Mouse (Mus musculus): ENCODE data around the gene Tmem98.

Tmem98 gene

DNA sequence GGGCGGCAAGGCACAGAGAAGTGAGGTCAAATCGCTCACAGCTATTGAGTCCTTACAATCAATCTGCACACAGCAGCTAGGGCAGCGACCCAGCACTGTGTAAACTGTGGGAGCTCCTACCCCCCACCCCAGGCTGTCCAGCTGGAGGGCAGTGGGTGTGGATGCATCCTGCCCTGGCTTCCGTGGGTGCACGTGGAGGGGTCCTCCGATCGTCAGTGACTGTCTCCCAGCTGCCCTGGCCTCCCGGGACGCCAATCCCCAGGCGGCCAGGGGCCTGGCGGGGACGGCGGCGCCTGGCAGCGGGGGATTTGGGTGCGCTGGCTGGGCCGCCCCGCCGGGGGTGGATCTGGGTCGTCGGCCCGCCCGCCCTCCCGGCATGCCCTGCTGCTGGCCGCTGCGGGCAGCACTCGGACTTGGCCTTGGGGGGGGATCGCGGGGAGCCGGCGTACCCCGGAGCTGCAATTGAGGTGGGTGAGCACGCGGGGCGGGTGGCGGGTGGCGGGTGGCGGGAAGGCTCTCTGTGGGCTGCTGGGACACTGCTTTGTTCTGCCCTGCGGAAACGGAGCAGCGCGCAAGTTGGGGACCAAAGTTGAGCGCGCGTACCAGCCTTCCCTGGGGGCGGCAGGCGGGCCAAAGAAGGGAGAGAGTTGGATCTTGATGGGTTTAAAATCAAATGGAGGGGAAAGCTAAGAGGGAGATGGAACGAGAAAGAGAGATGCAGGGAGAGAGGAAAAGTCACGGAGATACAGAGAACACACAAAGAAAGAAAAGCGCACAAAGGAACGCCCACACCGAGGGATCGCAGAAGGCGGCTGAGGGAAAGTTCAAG, at the start of gene Tmem98:
TSS of gene Tmem98 (plus strand) at position 183 of the 829 bp plus-strand sequence.
- DNase-seq (ENCODE audit: low read depth, low spot score) = peak; percentile 30

DNA sequence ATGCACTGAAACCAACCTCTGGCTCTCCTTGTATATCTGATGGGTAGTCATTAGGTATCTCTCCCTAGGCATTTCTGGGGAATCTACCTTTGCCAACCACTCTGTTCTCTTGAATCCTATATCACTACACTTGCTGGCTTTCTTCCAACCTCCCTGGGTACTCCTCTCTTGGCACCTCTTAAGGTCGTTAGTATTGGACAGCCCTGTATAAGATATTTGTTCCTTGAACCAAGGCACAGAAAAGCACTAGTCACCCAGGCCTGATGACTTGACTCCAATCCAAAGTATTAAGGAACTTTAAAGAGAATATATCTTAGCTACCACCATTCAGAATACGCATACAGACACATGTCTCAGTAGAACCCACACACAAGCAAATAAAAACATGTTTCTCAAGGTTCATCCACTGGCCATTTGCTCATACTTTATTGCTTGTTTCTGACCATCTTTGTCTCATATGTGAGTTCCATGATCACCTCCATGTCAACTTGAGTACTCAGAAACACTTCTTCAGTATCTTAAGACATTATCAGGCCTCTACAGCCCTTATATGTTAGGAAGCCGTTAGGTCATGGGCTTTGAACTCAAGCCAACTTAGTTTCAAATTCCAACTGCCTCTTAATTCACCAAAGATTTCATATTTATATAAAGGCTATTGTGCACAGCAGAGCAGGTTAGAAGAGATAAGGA, 48.5 kb upstream of the Tmem98 start:
- DNase-seq (ENCODE audit: low read depth, low spot score) = no peak

DNA sequence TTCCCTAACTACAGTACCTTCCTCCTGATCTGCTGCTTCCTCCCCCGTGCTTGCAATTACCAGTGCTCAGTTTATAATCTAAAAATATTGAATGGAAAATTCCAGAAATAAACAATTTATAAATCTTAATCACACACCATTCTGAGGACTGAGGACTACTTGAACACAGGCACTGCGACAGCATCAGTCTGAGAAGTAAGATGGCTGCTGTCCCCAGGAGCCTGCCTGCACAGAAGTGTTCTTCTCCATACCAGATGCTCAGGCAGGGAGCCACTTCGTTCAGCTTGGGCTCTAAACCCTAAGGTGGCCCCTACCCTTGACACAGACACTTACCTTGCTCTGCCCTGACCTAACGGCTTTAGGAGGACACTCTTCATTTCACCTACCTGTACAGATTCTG, 47.9 kb upstream of the Tmem98 start:
- DNase-seq (ENCODE audit: low read depth, low spot score) = no peak

DNA sequence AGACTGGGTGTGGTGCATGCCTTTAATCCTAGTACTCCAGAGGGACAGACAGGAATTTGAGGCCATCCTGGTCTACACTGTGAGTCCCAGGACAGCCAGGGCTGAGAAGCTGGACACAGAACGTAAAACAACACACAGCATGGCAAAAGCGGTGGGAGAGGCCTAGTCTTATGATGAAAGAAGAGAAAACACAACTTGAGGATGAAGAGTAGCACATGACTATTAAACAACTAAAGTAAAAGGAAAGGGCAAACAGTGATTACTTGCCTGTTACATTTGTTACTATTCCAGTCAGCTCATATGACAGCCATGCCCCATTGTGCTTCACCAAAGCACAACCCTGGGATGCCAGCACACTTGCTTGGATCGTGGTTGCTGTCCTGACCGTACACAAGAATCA, 43.9 kb upstream of the Tmem98 start:
- DNase-seq (ENCODE audit: low read depth, low spot score) = no peak

DNA sequence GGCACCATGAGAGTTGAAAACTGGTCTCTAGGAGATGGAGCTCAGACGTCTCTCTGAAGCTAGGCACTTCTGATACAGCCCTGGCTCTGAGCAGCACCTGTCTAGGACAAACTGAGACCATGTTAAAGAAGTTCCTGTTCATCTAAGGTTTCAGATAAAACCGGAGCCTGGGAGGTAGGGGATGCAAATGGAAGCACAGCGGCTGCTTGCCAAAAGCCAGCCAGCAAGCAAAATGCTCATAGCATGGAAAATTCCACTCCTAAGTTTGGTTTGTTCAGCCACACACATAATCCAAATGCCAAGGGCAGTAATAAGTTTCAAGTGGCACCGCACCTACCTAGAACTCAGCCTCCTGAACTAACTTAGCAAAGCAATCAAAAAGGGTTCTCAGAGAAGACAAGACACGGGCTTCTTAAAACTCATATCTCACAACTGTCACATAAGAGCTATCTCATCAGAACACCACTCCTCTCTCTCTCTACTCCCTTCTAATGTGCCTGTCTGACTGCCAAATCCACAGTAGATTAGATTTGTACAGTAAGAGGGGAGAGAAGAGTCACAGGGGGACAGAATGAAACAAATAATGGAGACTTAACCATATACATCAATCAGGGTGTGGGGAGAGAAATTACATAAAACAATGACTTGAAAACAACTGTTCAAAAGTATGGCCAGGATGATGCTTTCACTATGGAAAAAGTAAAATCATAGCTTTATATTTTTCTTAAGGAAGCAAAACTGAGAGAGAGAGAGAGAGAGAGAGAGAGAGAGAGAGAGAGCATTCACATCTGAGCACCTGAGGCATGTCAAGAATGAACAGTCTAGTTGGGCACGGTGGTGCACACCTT, 43.3 kb upstream of the Tmem98 start:
- DNase-seq (ENCODE audit: low read depth, low spot score) = no peak

DNA sequence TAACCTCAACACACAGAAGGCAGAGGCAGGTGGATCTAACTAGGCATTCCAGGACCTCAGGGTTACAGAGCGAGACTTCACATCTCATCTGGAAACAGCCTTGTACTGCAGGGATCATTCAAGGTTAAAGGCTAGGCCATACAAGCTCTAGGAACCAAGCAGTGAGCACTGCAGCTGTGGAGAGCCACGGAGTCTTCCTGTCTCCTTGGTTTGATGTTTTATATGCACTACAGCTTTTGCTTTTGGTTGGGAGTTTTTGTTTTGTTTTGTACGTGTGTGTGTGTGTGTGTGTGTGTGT, 42.7 kb upstream of the Tmem98 start:
- DNase-seq (ENCODE audit: low read depth, low spot score) = no peak

DNA sequence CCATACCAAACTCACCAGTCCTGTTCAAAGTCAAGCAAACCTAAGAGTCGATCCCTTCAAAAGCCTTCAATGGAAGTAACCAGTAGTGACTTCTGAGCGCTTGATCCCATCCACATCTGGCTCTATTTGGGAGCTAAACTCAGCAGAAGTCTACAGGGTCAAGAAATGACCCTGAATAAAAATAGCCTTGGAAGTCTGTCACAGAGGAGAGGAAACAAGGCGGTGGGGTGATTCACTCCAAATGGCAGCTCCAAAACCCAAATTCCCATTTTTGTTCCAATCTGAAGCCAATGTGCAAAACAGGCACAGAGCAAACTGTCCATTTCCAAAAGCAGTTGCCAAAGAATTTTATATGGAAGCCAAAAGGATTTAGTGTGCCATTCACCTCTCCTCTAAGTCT, 38.8 kb upstream of the Tmem98 start:
- peak; percentile 63 for DNase-seq (ENCODE audit: low read depth, low spot score)

DNA sequence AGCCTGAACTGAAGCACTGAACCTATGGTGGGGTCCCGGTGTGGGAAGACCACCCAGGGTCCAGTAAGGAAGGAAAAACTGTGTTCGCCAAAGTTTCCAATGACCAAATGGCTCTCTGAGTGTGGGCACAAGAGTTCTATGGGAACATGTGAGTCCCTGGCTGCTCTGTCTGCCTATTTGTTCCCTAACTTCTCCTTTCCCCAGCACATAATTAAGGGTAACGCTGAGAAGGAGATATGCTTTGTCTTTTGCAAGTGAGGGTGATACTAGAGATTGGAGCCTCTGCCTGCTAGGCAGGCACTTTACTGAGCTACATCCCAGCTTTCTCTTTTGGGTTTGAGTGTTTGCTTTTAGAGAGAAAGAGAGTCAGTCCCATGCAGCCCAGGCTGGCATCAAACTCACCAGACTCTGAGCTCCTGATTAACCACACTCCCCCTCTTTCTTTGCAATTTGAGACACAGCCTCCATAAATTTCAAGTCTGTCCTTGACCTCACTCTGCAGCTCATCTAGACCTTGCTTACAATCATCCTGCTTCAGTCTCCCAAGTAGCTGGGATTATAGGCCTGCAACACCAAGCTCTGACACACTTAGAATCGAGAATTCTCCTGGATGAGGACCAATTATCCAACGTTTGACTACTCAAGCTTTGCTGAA, 38.3 kb upstream of the Tmem98 start:
- DNase-seq (ENCODE audit: low read depth, low spot score) = peak; percentile 19

DNA sequence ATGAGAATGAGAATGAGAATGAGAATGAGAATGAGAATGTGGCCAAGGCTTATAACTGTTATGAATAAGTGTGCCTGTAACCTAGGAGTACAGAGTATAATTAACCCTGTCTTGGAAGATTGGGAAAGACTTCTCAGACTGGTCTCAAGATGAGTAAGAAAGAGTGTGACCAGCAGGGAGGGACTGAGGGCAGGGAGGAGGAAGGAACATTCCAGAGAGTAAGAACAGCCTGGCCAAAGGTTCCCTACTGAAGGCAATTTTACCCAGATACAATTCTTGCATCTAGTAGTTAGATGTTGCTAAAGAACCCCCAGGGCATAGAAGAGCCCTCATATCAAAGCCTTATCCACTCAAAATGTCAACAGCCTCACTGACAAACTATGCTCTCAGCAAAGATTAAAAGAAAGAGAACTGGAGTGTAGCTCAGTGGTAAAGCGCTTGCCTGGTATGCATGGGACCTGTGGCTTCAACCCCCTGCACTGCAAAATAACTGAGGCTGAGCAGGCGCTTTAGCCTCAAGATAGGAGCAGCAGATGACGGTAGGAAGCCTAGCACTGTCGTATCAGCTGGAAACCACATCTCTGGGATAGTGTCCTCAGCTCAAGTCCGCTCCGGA, 37.3 kb upstream of the Tmem98 start:
- DNase-seq (ENCODE audit: low read depth, low spot score) = peak; percentile 64

DNA sequence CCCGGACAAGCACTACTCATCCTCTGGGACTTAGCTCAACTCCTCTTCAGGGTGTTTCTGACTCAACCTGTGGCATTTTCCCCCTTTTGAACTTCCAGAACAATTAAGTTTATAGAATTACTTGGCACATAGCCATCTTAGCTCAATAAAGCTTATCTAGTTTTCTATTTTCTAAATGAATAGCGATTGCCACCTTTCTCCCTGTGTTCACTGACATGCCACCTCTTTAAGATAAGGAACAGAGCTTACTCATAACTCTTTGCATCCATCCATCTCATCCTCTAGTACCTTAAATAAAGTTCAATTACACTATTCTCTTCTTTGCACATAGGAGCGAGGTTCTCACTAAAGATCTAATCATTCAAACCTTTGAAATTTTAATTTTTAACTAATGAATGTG, 34.4 kb upstream of the Tmem98 start:
- DNase-seq (ENCODE audit: low read depth, low spot score) = no peak

DNA sequence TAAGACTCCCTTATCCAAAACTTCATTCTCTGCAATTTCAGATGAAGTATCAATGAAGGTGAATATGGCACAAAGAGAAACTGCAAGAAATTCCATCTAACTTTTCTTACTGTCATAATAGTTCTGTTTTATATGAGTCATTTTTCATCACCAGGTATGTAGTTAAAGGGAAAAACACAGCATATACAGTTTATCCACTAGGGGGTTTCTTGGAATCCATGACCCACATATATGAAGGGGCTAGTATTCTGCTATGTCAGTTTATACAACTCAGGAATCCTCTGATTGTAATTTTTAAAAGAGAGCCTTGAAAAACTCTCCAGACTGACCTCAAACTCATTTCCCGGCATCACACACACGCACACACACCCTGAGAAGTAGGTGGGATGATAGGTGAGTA, 32.3 kb upstream of the Tmem98 start:
- DNase-seq (ENCODE audit: low read depth, low spot score) = peak; percentile 43

DNA sequence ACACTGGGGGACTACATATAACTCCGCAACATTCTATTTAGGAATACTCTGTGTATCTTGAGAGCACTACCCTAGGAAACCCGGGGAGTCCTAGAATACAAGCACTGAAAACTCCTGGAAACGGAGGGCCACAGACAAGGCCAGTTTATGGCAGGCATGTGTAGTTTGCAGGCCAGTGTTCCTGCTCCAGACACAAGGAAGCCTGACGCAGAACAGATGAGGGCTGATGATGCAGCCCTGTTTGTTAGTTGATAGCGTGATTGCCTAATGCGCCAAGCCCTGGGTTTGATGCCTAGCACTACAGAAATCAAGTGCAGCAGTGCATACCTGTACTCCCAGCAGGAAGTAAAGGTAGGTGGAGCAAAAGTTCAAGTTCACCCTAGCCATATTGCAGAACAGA, 31.8 kb upstream of the Tmem98 start:
- no peak for DNase-seq (ENCODE audit: low read depth, low spot score)

DNA sequence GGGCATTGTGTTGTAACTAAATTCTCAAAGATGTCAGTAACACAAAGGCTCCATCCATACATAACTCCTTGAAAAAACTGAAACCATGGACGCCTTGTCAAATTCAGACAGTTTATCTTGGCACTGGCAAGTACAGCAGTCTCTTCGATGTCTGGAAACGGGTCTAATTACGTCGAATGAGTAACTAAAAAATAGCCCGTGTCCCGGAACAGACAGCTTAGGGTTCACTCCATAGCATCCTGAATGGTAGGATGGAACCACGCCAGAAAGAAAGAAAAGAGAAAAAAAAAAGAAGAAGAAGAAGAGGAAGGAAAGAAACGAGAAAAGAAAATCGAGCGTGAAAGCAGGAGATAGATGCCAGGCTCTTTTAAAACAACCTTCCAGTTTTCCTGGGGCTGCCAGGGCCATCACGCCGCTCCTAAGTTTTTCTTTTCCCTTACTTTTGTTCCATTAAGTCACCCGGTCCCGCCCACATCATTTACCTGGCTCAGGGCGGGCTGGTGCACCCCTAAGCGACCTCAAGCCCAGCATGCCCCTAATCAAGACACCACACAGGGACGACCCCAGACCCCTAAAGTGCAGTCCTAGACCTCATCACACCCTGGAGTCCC, 31.0 kb upstream of the Tmem98 start:
- DNase-seq (ENCODE audit: low read depth, low spot score) = peak; percentile 61

DNA sequence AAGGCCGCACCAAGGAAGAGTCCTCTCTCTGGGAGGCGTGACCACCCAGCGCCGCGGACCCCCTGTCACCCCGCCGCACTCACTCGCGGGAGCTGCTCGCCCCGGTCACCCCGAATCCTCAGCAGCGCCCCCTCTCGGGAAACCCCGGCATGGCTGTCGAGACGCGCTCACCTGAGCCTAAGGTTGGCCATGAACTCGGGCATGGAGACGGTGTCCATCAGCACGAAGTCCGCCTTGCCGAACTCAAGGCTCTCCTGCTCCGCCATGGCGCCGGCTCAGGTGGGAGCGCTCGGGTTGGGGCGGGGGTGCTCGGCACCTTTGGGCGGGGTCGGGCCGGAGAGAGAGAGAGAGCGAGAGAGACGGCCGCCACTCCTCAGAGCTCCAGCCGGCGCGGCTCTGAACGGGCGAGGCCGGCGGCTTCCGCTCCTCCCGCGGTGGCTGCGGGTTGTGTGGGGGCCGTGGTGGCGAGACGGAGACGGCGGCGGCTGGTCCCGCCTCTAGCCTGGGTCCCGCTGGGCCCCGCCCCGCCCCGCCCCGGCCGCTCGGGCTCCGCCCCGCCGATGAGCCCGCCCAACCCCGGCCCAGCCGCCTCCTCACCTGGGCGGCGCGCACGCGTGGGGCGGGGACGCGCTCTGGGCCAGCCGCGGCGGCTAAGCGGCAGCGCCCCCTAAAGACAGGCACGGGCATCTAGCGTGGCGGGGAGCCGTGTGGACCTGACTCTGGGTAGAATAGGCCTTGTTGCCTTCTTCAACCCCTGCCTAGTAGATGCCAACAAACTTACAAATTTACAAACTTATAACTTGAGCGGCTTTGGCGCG, 30.2 kb upstream of the Tmem98 start, which contains the start of gene Myo1d:
TSS of gene Myo1d (minus strand) at position 499 of the 818 bp plus-strand sequence.
- peak; percentile 79 for DNase-seq (ENCODE audit: low read depth, low spot score)

DNA sequence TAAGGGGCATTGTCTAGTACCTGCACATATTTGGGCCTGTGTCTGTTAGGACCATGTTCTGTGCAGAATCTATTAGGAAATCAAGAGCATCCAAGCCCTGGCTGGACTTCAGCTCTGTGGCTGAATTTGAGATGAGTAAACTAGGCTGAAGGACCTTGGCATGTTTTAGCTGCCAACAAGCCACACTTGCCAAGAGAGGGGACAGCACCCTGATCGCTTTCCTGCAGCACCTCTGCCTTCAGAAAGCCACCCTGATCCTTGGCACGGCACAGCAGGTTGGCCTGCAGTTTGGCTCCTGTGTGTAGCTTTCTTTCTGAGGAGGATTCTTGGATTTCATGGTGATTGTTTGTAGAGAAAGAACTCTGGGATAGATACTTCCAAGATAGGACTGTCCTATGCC, 28.4 kb upstream of the Tmem98 start:
- no peak for DNase-seq (ENCODE audit: low read depth, low spot score)

DNA sequence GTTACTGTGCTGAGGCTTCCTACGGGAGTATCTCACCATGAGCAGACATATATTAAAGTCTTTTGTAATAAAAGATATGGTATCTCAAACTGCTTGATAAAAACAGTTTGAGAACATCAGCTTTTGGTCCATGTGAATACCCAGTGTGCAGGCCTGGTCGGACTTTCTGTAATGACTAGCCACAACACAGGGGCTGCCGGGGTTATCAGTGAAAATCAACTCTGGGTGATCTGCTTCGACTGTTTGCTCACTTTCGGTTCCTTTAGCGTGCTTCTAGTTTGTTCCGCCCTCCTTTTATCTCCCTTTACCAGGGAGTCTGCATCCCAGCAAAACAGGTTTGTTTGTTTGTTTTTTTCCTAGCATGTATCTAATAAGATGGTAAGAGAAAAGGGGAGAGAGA, 26.5 kb upstream of the Tmem98 start:
- no peak for DNase-seq (ENCODE audit: low read depth, low spot score)

DNA sequence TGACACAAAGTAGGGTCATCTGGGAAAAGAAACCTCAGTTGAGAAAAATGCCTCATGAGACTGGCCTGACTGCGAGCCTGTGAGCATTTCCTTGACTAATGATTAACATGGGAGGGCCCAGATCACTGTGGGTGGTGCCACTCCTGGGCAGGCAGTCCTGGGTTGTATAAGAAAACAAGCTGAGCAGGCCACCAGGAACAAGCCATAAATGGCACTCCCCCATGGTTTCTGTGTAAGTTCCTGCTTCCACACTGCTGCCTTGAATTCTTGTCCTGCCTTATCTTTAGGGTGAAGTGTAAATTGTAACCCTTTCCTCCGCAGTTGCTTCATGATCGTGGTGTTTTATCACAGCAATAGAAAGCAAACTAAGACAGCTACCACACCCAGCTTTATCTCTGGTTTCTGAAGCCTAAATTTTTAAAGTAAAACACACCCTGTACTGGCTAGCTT, 25.7 kb upstream of the Tmem98 start:
- no peak for DNase-seq (ENCODE audit: low read depth, low spot score)

DNA sequence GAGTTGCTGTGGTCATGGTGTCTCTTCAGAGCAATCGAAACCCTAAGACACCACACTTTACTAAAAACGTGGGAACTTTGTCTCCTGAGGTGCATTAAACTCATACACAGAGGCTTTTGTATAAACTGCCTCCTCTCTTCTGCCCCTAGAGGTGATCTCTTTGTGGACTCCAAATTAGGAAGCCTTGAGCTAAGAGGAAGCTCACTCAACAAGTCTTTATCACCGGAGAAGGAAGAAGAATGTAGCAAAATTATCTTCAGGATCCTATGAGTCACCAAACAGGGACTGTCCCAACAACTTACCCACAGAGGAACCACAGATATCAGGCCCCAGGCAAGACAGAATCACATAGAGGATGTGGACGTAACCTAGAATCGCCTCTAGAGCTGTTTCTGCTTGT, 24.3 kb upstream of the Tmem98 start:
- DNase-seq (ENCODE audit: low read depth, low spot score) = no peak

DNA sequence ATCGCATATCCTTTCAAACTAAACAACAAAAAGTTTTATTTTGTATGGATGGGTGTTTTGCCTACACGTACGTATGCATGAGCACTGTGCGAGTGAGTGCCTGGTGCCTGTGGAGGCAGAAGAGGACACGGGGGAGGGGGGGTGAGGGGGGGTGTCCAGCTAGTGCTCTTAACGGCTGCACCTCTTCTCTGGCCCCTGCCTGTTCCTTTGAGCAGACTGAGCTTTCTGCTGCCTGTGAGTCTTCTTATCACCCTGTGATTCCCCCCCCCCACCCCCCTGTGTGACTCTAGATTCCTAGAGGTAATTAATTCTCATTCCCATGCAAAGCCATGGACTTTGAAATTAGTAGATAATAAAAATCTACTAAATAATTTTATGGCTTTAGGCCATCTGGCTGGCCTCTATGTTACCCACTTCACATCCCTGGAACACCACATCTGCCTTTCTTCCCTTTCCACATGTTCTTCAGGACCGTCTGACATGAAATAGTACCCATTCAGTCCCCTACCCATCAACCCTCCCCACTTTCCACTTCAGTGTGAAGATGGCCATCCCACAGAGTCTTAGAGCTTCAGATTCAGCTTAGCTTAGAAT, 20.2 kb upstream of the Tmem98 start:
- DNase-seq (ENCODE audit: low read depth, low spot score) = no peak

DNA sequence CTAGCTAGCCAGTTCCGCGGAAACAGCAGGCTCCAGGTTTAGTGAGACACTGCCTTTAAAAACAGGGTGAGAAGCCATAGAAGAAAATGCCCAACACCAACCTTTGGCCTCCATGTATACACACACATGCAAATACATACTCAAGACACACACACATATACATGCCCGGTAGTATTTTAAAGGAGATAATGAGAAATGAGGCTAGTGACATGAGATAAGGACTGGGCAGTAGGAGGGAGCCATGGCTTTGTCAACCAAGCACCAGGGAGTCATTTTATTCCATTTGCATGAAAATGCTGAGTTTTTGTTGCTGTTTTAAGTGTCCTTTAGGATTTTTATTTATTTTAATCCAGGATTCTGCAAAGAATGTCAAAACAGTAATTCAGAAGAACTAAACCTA, 19.6 kb upstream of the Tmem98 start:
- no peak for DNase-seq (ENCODE audit: low read depth, low spot score)
